Mouse (Mus musculus) heart, adult 2 months (tissue): ENCODE results near the gene Gm10912.
"Not testable (repeated sequence)": the region's sequence is repeated elsewhere in the genome, so short reads cannot be mapped to it uniquely, and the experiment has no call there.

ENCODE experiments used
- CTCF ChIP-seq: fragments of 200-600 bp; IDR thresholded peaks from 2 replicates; pipeline ENCODE4 v1.8.1; 2022; ENCODE audit warnings: antibody characterized with exemption, mild to moderate bottlenecking, moderate library complexity
- EP300 ChIP-seq: fragments of 200-500 bp; IDR thresholded peaks from 2 replicates; pipeline ENCODE4 v1.6.1; 2011; ENCODE audit warnings: low read depth, low read length, control low read depth; ENCODE audit not compliant: insufficient read depth

GRCm38 (mm10) chr2:104096796-104097195 is 31.2 kb downstream of the Gm10912 start:
- peak; percentile 39; the same call in 1 of the 2 replicates for TF ChIP-seq CTCF
- not testable (repeated sequence) for TF ChIP-seq EP300
